Mouse (Mus musculus): ENCODE results near the gene Supt4a.

Gene Supt4a

DNA sequence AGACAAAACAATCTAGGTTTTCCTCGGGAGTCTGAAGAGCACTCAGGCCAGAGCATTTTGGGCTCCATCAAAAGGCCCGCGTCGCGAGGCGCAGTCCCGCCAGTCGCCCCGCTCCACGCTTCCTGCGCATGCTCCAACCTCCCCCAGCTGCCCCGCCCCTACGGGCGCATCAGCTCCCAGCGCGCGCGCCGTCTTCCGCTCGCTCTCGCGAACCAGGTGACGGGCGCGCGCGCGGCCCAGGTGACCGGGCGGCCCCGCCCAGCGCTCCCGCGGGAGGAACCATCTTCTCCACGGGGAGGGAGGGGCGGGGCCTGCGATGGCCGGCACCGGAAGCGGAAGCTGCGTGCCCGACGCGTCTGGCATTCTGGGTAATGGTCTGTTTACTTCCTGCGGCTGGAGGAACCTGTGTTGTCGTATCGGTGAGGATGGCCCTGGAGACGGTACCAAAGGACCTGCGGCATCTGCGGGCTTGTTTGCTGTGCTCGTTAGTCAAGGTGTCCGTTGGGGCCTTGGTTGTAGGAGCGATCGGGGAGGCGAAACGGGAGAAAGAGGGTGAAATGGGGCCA, at the start of gene Supt4a:
Gene Supt4a (plus strand): TSS at position 378 of the 566 bp plus-strand sequence.
- peak; percentile 78 for DNase-seq (ENCODE audit: low read depth)

DNA sequence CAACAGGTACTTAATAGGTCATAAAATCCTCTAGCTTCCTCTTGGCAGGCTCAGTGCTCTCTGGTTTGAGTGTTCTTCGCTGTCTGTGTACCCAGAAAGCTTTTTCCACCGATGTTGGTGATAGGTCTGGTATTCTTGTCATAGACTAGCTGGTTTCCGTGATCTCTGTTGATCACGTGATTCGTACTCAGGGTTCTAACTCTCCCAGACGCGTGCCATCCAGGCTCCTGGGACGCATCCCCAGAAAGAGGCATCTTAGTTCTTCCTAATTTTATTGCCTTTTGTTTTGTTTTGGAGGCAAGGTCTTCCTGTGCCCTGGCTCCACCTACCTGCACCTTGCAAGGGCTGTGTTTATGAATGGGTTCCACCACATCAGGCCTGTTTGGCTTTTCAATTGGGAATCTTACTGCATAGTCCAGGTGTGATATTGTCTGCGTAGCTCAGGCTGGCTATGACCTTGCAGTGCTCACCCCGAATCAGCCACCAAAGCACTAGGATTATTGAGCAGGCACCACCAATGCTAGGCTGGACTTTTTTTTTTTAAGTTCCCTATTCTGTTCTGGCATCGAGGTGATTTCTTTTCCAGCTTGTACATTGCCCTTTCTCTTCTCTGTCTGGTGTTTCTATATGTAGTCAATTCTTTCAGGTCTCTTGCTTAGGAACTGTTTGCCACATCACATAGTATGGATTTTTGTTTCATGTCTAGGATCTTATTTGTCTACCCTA, 48.7 kb upstream of the Supt4a start:
- no peak for DNase-seq (ENCODE audit: low read depth)

DNA sequence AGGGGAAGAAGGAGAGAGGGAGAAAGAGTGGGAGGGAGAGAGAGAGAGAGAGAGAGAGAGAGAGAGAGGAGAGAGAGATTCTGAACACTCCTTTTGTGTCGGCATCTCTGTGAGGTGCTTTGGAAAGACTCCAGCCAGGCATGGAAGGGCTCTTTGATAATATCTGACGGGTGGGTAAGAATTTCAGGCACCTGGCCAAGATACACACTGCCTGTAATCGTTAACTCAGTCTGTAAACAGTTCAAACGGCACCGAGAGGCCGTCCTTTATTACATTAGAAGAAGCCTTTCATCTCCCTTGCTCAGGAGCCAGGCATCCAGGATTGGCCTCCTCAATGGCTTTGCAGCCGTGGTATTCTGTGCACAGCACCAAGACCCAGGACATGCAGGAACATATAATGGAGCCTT, 47.9 kb upstream of the Supt4a start:
- no peak for DNase-seq (ENCODE audit: low read depth)

DNA sequence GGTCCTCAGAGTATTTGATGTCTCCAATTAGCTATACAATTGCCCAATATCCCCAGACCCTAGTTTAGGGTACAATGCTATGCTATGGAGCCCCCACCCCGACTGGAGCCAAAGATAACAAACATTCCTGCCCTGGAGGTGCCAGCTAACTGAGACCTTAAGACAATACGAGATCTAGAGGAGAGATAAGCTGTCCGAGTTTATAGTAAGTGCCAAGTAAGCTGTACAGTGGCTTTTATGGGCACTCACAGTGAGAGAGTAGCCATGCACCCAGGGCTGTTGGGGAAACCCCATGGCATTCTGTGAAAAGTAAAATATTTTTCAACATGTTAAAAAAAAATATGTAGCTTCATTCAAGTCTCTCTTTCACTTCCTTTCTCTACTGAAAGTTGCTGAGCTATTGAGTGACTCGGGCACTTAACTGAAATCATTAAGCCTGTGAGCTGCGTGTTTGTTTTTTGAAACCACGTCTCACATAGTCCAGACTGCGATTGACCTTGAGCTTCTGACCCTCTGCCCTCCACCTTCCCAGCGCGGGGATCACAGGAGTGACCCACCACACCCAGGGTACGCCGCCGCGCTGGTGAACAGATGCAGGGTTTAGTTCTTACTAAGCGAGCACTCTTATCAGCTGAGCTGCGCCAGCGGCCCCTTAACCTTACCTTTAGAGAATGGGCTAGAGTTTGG, 47.2 kb upstream of the Supt4a start:
- DNase-seq (ENCODE audit: low read depth): no peak

DNA sequence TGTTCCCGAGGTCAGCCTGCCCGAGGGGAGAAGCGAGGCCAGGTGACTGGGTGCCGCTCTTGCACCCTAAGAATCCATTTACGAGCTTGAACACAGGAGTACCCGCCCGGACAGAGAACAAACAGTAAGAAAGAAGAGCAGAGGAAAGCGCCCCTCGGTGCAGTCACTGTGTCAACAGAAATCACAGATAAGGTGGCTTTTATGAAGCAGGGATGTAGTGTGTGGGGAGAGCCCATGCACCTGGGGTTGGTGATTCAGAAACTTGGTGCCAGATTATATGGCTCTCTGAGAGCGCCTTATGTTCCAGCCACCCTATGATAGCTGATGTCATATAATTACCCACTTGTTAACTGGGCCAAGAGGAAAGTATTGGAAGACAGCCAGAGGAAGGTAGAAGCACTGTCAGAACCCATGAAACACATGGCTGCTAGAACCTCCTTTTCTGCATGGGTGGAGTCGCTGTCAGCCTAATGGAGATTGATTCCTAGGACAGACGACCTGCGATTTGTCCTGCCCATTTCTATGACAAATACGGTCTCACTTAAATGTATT, 40.1 kb upstream of the Supt4a start:
- DNase-seq (ENCODE audit: low read depth): no peak

DNA sequence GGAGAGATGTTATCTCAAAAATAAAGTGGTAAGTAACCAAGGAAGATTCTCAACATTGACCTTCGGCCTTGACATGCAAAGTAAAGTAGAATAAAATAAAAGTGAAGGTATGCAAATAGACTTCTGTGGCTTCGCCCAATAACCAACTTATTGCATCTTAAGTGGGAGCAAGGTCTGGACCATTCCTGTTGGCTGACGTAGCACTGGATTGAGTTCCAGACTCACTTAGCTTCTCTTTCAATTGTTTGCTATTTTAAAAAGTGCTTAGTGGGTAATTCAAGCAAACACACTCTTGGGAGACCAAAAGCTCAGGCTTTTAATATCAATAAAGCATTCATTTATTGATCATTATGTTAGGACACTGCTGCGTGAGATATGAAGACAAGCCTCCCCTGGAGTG, 39.2 kb upstream of the Supt4a start:
- no peak for DNase-seq (ENCODE audit: low read depth)

DNA sequence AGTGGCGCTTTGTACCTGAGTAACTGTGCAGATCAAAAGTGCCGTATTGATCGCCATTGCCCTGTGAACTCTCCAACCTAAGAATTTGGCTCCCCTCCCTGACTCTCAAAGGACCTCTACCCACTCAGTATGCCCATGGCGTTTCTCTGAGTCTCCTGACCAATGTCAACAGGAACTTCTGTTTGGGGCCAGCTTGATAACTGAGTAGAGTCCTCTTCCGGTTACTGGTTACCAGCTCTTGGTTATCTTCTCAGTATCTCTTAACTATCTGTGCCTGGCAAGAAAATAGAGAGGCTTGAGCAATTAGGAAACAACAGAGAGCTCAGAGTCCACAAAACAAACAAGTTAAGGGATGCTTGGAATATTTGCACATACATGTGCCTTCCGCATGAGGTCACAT, 36.2 kb upstream of the Supt4a start:
- DNase-seq (ENCODE audit: low read depth): no peak

DNA sequence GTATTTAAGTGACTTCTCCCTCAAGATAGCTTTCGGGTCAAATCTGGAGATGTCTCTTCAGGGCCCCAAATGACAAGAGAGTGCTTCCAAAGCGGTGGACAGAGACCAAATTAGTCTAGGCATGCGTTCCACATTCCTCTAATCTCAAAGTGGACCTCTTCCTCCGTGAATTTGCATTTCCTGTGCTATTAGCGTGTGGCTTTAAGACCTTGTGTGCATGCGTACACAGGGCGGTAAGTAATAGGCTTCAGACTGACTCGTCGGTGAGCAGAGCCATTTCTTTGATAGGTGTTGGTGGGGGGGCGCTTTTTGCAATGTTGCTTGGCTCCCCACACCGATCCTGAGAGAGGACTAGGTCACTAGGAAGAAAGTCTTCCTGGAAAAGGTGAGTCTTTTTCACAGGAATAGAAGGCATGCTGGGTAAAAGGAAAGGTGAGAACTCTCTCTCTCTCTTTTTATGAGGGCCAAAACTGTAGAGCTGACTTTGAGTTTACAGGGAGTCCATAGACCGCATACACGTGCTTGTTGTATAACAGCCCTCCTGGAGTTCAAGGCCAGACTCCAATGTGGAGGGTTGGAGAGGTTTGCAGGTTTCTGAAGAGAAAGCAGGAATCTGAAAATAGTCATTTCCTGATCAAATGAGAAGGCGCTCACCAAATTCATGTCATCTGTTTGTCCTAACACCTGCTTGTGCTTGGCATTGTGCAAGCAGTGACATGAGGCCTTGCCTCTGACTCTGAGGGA, 35.3 kb upstream of the Supt4a start:
- DNase-seq (ENCODE audit: low read depth): no peak

DNA sequence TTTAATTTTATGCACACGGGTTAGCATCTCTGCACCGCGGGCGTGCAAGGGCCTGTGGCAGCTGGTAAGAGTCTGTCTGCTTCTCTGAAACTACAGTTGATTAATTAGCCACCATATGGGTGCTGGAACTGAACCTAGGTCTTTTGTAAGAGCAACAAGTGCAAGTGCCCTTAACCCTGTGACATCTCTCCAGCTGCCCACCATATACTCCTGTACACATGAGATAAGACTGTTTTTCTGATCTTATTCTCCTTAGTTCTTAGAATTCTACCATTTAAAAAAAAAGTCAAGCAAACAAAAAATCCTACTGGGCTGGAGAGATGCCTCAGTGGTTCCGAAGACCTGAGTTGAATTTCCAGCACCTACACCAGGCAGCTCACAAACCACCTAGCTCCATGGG, 33.7 kb upstream of the Supt4a start:
- DNase-seq (ENCODE audit: low read depth): no peak

DNA sequence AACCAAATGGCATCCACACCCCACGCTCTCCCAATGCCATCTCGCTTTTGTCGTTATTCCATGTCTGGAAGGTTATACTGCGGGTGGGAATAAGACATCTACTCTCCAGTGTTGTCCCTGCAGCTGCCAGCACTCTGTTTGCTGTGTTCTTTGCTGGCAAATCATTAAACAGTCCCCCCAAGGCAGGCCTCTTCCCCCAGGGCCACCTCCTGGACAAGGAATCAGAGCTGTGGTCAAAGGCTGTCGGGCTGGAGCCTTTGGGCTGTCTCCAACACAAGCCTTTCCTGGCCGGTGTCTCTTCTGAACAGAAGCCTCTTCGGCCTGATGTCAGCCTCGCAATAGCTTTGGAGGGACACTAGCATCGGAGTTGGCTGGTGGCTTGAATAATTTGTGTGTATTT, 33.1 kb upstream of the Supt4a start:
- DNase-seq (ENCODE audit: low read depth): no peak

DNA sequence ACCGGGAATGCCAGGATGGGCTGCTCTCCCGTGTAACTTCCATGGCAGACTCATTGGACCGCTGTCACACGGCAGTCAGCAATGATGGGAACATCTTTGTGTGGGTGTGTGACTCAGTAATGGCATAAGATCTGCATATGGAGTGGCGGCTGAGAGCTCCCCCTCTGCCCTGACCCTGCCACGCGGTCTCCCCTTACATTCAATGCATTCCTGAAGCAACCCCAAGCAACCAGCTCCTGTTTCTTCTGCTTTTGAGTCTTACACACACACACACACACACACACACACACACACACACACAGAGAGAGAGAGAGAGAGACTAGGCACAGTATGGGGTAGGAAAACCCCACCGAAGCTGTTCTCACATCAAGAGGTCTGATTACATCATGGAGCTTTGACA, 29.8 kb upstream of the Supt4a start:
- no peak for DNase-seq (ENCODE audit: low read depth)

DNA sequence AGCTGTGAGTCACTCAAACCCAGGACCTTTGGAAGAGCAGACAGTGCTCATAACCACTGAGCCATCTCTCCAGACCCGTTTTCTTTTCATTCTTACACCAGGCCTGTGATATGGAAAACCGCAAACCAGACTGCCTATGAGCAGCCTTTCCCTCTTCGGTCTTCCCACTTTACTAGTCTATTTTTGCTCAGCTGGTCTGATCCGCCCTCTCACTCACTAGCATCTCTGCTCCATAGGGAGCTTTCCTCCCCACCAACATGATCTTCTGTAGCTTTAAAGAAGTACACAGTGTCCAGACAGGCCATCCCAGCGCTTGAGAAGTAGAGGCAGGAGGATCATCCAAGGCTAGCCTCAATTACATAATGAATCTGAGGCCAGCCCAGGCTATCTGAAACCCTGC, 28.4 kb upstream of the Supt4a start:
- DNase-seq (ENCODE audit: low read depth): no peak

DNA sequence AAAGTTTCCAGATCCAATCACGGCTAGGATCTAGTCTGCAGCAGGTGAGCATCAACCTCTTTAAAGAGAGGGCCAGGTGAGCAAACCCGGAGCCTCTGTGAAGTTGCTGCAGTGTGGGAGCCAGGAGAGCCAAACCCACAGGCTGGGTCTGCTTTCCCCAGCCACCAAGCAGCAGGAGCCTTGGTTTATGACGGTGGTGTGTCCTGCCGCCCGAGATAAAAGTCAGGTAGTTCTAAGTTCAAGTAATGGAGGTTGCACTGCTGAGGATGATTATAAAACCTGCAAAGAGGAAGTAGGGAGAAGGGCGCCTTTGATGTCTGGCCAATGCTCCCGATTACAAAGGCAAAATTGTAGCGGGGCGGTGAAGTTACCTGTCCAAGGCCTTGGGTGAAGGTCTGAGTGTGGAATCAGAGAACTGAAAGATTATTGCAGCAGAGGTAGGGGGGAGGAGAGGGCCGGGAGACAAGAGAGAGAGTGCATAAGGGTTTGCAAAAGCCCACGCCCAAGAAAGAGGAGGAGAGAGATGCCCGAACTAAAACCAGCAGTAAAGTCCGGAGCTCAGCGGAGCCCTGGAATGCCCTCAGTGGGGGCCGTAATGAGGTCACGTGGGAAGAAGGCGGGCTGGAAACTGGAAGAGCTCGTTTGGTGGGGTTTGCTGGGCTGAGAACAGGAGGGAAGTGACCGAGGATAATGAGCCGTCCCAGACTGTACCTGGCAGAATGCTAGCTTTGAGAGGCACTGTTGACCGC, 27.7 kb upstream of the Supt4a start:
- no peak for DNase-seq (ENCODE audit: low read depth)

DNA sequence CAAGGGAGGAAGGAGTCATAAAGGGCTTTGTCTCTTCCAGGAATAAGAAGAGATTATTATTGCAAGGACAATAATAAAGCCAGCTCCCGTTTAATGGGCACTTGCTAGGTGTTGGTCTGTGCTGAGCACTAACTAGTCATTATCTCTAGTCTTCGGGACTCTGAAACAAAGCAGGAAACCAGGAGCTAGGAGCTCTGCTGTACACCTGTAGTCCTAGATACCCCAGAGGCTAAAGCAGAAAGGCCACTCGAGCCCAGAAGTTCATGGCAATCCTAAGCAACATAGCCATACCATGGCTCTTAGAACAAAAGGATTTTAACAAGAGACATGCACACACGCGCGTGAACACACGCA, 27.1 kb upstream of the Supt4a start:
- DNase-seq (ENCODE audit: low read depth): no peak

DNA sequence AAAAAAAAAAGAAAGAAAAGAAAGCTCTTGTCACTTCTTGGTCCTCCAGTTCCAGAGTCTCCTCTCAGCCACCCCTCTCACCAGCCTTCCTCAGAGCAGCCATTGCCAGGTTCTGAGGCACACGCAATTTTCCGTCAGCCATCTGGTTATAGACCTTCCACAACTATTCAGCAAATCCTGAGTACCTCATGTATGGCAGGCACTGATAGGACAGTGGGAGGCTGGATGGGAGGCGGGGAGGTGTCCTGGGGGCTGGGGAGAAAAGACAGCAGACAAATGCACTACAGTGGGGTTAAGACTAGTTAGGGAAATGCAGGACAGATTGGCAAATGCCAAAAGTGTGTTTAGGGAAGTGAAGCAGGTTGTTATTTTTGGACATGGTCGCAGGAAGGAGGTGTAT, 25.2 kb upstream of the Supt4a start:
- DNase-seq (ENCODE audit: low read depth): no peak

DNA sequence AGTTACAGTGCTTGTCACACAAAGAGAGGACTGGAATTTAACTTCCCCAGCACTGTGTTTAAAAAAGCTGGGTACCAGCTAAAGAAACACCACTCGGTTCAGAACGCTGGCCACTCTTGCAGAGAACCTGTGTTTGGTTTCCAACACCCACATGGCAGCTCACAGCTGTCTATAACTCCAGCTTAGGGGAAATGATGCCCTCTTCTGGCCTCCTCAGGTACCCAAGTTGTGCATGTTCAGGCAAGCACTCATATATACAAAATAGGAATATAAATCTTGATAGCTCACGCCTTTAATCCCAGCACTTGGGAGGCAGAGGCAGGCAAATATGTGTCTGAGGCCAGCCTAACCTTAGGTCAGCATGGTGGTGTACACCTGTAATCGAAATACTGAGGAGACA, 21.4 kb upstream of the Supt4a start:
- DNase-seq (ENCODE audit: low read depth): no peak

DNA sequence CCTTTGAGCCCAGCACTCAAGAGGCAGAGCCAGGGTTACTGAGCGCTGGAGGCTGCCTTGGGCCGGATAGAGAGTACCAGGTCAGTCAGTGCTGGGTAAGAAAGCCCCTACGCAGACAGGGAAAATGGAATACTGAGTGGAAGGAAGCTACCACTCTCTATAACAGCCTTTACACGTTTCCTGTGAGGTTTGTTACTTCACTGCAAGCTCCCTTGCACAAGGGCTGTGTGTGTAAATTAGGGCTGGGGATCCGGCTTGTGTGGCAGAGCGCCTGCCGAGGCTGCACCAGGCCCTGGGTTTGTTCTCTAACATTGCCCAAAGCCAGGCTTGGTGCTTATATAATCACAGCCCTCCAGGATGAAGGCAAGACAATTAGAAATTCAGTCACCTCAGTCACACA, 17.8 kb upstream of the Supt4a start:
- no peak for DNase-seq (ENCODE audit: low read depth)

DNA sequence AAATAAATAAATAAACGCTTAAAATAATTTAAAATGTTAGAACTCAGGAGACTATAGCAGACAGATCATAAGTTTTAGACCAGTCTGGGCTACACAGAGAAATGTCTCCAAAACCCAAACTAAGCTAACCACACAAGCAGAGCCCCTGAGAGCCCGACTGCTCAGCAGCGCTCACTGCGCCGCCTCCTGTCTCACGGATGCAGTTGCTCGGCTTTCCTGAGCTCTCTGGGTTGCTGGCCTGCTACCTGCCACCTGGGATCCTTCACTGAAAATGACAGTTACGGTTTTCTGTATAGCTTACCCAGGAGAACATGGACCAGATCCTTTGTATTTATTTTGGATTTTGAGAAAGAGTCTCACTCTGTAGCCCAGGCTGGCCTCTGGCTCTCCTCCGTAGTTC, 17.0 kb upstream of the Supt4a start:
- DNase-seq (ENCODE audit: low read depth): no peak

DNA sequence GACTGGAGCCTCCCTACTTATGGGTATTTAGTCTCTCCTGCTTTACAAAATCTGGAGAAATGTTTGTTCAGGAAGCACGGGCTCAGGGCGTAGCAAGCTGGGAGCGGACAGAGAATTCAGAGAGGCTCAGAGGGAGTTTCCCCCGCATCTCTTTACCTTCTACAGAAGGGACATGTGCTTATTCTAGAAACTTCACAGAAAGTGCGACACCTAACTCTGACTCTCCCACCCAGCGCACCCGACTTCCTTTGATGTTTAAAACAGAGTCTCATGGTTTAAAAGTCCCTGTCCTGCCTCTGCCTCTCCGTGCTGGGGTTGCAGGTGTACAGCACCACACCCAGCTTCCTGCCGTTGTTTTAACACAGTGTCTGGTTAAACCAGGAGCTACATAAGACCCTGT, 16.5 kb upstream of the Supt4a start:
- DNase-seq (ENCODE audit: low read depth): no peak

DNA sequence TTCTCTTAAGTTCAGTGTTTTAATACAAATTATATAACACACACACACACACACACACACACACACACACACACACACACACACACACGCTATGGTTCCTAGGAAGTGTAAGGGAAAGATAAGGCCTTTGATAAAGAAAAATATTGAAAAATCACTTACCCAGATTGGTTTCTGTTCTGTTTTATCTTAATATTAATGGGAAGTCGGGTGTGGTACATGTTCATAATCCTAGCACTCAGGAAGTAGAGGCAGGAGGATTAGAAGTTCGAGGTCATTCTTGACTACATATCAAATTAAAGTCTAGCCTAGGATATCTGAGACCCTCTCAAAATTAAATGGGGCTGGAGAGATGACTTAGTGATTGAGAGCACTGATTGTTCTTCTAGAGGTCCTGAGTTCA, 15.2 kb upstream of the Supt4a start:
- no peak for DNase-seq (ENCODE audit: low read depth)

DNA sequence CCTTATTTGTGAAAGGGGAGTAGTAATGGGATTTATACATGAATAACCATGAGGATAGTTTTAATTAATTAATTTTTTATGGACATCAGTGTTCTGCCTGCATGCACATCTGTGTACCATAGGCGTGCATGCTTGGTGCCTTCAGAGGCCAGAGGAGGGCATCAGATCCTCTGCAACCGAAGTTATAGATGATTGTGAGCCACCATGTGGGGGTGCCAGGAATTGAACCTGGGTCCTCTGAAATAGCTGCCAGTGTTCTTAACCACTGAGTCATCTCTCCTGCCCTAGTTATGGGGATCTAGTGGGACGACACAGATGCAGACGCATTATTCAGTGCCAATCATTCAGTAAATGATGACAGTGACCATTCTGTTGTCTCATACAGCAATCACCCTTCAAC, 14.5 kb upstream of the Supt4a start:
- DNase-seq (ENCODE audit: low read depth): no peak

DNA sequence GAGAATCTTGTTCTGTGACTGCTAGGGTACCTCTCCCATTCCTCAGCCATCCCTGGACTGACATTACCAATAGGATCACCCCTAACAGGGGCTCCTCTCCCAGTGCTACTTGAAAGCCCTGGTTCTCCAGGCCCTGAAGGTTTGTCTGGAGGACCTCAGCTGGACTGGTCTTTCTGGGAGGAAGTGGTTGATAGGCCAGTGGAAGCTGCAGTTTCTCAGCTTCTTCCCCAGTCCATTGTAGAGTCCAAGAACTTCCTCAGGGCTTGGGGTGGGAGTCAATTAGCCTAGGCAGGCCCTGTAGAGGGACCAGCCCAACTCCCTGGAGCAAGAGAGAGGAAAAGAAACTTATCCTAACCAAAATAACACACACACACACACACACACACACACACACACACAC, 11.8 kb upstream of the Supt4a start:
- DNase-seq (ENCODE audit: low read depth): no peak
